ENCODE assay signal across 29 mouse cellular contexts in the genomic region with DNA sequence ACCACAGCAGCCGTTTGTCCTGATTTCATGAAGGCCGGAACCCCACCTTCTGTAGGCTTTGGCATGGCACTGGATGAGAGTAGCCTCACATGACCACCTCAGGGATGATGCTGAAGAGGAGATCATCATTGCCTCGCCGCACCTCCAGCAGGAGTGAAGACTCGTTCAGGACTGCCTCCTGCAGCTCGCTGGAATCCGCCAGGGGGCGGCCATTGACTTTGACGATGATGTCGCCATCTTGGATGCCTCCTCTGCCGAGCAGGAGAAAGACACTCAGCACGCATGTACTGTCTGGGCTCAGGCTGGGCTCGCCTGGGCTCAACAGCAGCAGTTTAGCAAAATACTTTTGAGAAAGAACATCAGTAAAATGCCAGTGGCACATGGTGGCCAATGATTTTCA. TPM values are rescaled to one million over a fixed set of nuclear protein-coding genes. Genes with fewer than 3 reads are reported as not detected.
A peak's percentile ranks its signal among the peaks of the same experiment; 100 is the strongest.
DNase-seq lines count a peak whose midpoint lies in the region; TF ChIP-seq lines count a peak whose summit lies in the region.
"Had no signal": no experiment of that assay in that cellular context is flagged by ENCODE, and none has a peak within 500 bp of the region (broad histone marks: within the 10 kb centered on the region; RNA-seq: fewer than 3 reads in every experiment).

No protein-coding gene starts in this region.

- peaks cover 4 to 5% of the 10 kb centered on the region in 2 experiments; a peak in 3 of 4 replicates for H3K4me1 ChIP-seq in CH12.LX (ENCODE audit: control insufficient read depth in 1 of 2, insufficient read depth in 2 of 2)
- H3K4me1 ChIP-seq: forebrain, embryonic 13.5 days; heart, embryonic 13.5 days had no signal

- H3K79me2 ChIP-seq in CH12.LX (replicated peaks; ENCODE audit: control insufficient read depth, extremely low read depth, insufficient read depth, poor library complexity, severe bottlenecking) = no peaks in the 10 kb centered on the region

- dilution Hi-C loops in CH12.LX (cut with MboI; ENCODE audit: extremely low pct_ligation_motif_present, extremely low pct_unique_long_range_greater_than_20kb, low sequenced_read_pairs) = no loop called here

- H3K9me3 ChIP-seq in CH12.LX (replicated peaks; ENCODE audit: low read length) = no peaks in the 10 kb centered on the region
- H3K9me3 ChIP-seq: forebrain, embryonic 10.5 days; forebrain, embryonic 13.5 days; heart, embryonic 10.5 days; heart, embryonic 13.5 days had no signal

- H3K36me3 ChIP-seq in CH12.LX (replicated peaks in 1 of 2; ENCODE audit: control insufficient read depth in 1 of 2, insufficient read depth in 1 of 2, low read length in 1 of 2) = no peaks in the 10 kb centered on the region
- H3K36me3 ChIP-seq: forebrain, embryonic 10.5 days; heart, embryonic 10.5 days; heart, embryonic 13.5 days had no signal

- peak; percentile 35 for TF ChIP-seq RAD21 in CH12.LX (IDR thresholded peaks at IDR 0.05; ENCODE audit: low read depth, low read length)

- no peak overlapping the region for H3K27ac ChIP-seq in CH12.LX (ENCODE audit: insufficient read depth, low read depth)
- no peak overlapping the region for H3K27ac ChIP-seq in layer of hippocampus, adult 2 months
- H3K27ac ChIP-seq: forebrain, embryonic 10.5 days; forebrain, embryonic 13.5 days; heart, adult 2 months; heart, embryonic 10.5 days; heart, embryonic 13.5 days; hindbrain, embryonic 14.5 days; hindbrain, postnatal 0 days had no signal

- no peak overlapping the region for H3K4me3 ChIP-seq in CH12.LX (replicated peaks in 1 of 3; ENCODE audit: low read depth in 2 of 3, low read length in 2 of 3, poor library complexity in 1 of 3)
- H3K4me3 ChIP-seq in layer of hippocampus, adult 2 months = no peak overlapping the region
- H3K4me3 ChIP-seq: forebrain, embryonic 10.5 days; forebrain, embryonic 13.5 days; heart, adult 2 months; heart, embryonic 10.5 days; heart, embryonic 13.5 days had no signal

- peaks cover 42% of the 10 kb centered on the region for H3K27me3 ChIP-seq in CH12.LX (replicated peaks)
- H3K27me3 ChIP-seq: forebrain, embryonic 13.5 days had no signal

- in situ Hi-C loops in CH12.LX (cut with MboI; ENCODE audit: low pct_ligation_motif_present, low pct_unique_long_range_greater_than_20kb, low sequenced_read_pairs) = no loop called here

- TF ChIP-seq EP300 in CH12.LX (IDR thresholded peaks at IDR 0.05; ENCODE audit: low read length) = no peak

- TF ChIP-seq CTCF in CH12.LX (conservative IDR thresholded peaks at IDR 0.05 in 1 of 2, IDR thresholded peaks at IDR 0.05 in 1 of 2; ENCODE audit: low read depth in 2 of 2, low read length in 2 of 2) = peak in 1 of 2 experiments; percentile 76; a peak in 2 of 4 replicates
- no peak for TF ChIP-seq CTCF in layer of hippocampus, adult 2 months (conservative IDR thresholded peaks at IDR 0.05)

- H3K4me2 ChIP-seq in CH12.LX (ENCODE audit: insufficient read depth, low read depth, poor library complexity, severe bottlenecking) = no peak overlapping the region
- H3K4me2 ChIP-seq: forebrain, embryonic 13.5 days; heart, embryonic 13.5 days; hindbrain, embryonic 14.5 days had no signal

- no peak overlapping the region for H3K9ac ChIP-seq in CH12.LX (ENCODE audit: insufficient read depth, low read depth)
- H3K9ac ChIP-seq: forebrain, embryonic 13.5 days; heart, embryonic 13.5 days; hindbrain, embryonic 14.5 days had no signal

- peak; percentile 8 for DNase-seq in A20 (ENCODE audit: low read depth, low spot score)
- DNase-seq in CH12.LX (ENCODE audit: extremely low read depth) = no peak
- peak; percentile 72 for DNase-seq in ES-CJ7 (ENCODE audit: low read depth, low spot score)
- peak; percentile 33 for DNase-seq in WW6 (ENCODE audit: low read depth, low spot score)
- no peak for DNase-seq in cerebellum, adult 18-20 months
- no peak for DNase-seq in urinary bladder, postnatal 25 days (ENCODE audit: low spot score)
- no peak for DNase-seq in layer of hippocampus, adult 2 months (ENCODE audit: low spot score in 2 of 2)
- no peak for DNase-seq in adrenal gland, postnatal 10 days
- DNase-seq: adrenal gland, adult 8-10 months; adrenal gland, postnatal 36 days; cerebellum, adult 11 months; cerebellum, adult 8-10 months; cerebellum, postnatal 10 days; cerebellum, postnatal 36 days; gastrocnemius, postnatal 36 days; heart, postnatal 14 days; heart, postnatal 4 days; kidney, adult 18-20 months had no signal

- no peak for TF ChIP-seq POLR2A in CH12.LX (IDR thresholded peaks at IDR 0.05; ENCODE audit: low read depth, low read length)

TF ChIP-seq in CH12.LX, 34 proteins besides CTCF, POLR2A, EP300 and RAD21:
- TF ChIP-seq JUND (conservative IDR thresholded peaks at IDR 0.05; ENCODE audit: low read depth, low read length) = no peak
- no peak for TF ChIP-seq MEF2A (IDR thresholded peaks at IDR 0.05; ENCODE audit: borderline replicate concordance, low read depth, low read length)
- peak; percentile 68 for TF ChIP-seq SMC3 (IDR thresholded peaks at IDR 0.05; ENCODE audit: low read depth, low read length)
- TF ChIP-seq NRF1 (IDR thresholded peaks at IDR 0.05; ENCODE audit: low read depth, low read length) = peak; percentile 29; the same call in 1 of the 2 replicates
TF ChIP-seq in CH12.LX: peak in this region for 2.

RNA-seq across cellular contexts. Expression of gene Htra3, which starts 26.7 kb away (rescaled TPM):
- total RNA-seq in CH12.LX (2012; rRNA removed) = not detected in 2 replicates
- not detected in 2 replicates for total RNA-seq in CH12.LX (2014; rRNA removed)
- not detected in 2 replicates for polyA plus RNA-seq in CH12.LX (2012; ENCODE audit: insufficient read length, low read depth)
- 1 to 10 TPM; 5.5 to 5.6 TPM for total RNA-seq in layer of hippocampus, adult 2 months (2021)
- 10 to 100 TPM; 51.0 to 61.0 TPM for total RNA-seq in adrenal gland, postnatal 10 days (2021)
- total RNA-seq: granulocyte monocyte progenitor cell, adult 5-6 weeks; MEL had no signal
- polyA plus RNA-seq: activated CD4-positive, CD25-positive, alpha-beta regulatory T cell, adult 4 months; inflammation-experienced regulatory T-cells, adult 6 months had no signal

Comparison
In these comparisons a context has a peak if more than half of its experiments do, and no peak if none do; other contexts are left out.
1. DNase-seq: peak in A20 (single experiment), ES-CJ7 (single experiment) and WW6 (single experiment); none in CH12.LX (single experiment), cerebellum, adult 18-20 months (0 of 2), urinary bladder, postnatal 25 days (single experiment), layer of hippocampus, adult 2 months (0 of 2) and adrenal gland, postnatal 10 days (single experiment).
2. RNA of gene Htra3, which starts 26.7 kb away (total RNA-seq): 51.0 to 61.0 TPM in adrenal gland, postnatal 10 days; 5.5 to 5.6 TPM in layer of hippocampus, adult 2 months and not detected in CH12.LX; every median in the first group is over 4 times any median in the second.